In the genomic region with DNA sequence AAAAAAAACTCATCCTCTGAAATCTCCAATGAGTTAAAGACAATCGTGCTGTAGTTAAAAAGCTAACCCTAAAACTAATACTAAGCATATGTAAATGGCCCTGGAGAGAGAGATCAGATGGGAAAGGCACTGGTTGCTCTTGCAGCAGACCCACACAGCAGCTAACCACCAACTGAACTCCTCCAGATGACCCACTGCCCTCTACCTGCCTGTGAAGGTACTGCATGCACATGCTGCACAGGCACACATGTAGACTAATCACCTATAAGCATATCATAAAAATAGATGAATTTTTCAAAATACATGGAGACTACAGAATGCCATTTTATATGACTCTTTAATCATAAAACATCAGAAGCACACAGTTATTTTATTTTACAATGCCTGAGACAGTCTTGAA, we compare ENCODE assay signal across 10 mouse cellular contexts. TPM values are rescaled to one million over a fixed set of nuclear protein-coding genes. Genes with fewer than 3 reads are reported as not detected.
A peak's percentile ranks its signal among the peaks of the same experiment; 100 is the strongest.
DNase-seq lines count a peak whose midpoint lies in the region; ATAC-seq and TF ChIP-seq lines count a peak whose summit lies in the region.
"Had no signal": no experiment of that assay in that cellular context is flagged by ENCODE, and none has a peak within 500 bp of the region (broad histone marks: within the 10 kb centered on the region; RNA-seq: fewer than 3 reads in every experiment).

No protein-coding gene starts in this region.

- TF ChIP-seq EP300 in heart, adult 2 months (IDR thresholded peaks at IDR 0.05; ENCODE audit: insufficient read depth, low read depth, low read length) = no peak

- H3K27me3 ChIP-seq in heart, adult 2 months (ENCODE audit: control insufficient read depth, insufficient read depth, low read length) = no peaks in the 10 kb centered on the region
- no peaks in the 10 kb centered on the region for H3K27me3 ChIP-seq in heart, embryonic 10.5 days (ENCODE audit: insufficient read depth, poor library complexity, severe bottlenecking)

- no peak overlapping the region for H3K27ac ChIP-seq in heart, adult 2 months
- H3K27ac ChIP-seq in heart, embryonic 10.5 days = no peak overlapping the region

- no peaks in the 10 kb centered on the region for H3K36me3 ChIP-seq in heart, adult 2 months (ENCODE audit: control insufficient read depth, insufficient read depth, low read length)
- H3K36me3 ChIP-seq in heart, embryonic 10.5 days = peaks cover 8% of the 10 kb centered on the region; the same call in 1 of the 2 replicates

- 100% methylated on average over 1 of the region's 1 CpGs for WGBS in heart, adult 2 months
- 85% methylated on average over 1 of the region's 1 CpGs for WGBS in heart, embryonic 10.5 days

- intact Hi-C loops in heart, adult 2 months (cut with DNase I) = no loop called here

- no peak overlapping the region for H3K4me3 ChIP-seq in heart, adult 2 months
- no peak overlapping the region for H3K4me3 ChIP-seq in heart, embryonic 10.5 days
- H3K4me3 ChIP-seq: myocyte had no signal

- no peak overlapping the region for H3K9ac ChIP-seq in heart, adult 2 months (ENCODE audit: low read depth, low read length)

- no peaks in the 10 kb centered on the region; the same call in 1 of the 2 replicates for H3K4me1 ChIP-seq in heart, adult 2 months (ENCODE audit: control insufficient read depth, insufficient read depth, low read length)
- H3K4me1 ChIP-seq in heart, embryonic 10.5 days = no peaks in the 10 kb centered on the region

- peak; percentile 43 for TF ChIP-seq CTCF in heart, adult 2 months (IDR thresholded peaks at IDR 0.05)

- no peaks in the 10 kb centered on the region; the same call in 1 of the 2 replicates for H3K79me2 ChIP-seq in heart, adult 2 months (replicated peaks; ENCODE audit: control insufficient read depth, insufficient read depth, low read length)

- DNase-seq in heart, adult 2 months = no peak
- DNase-seq in heart, embryonic 10.5 days (ENCODE audit: low spot score) = no peak
- DNase-seq in spleen, postnatal 4 days (ENCODE audit: low spot score in 2 of 2) = peak; percentile 31 to 69
- no peak for DNase-seq in spleen, postnatal 14 days (ENCODE audit: low spot score in 2 of 2)
- DNase-seq in thymus, postnatal 25 days = peak; percentile 41
- no peak for DNase-seq in c-Kit-positive CD71-positive TER-119-positive erythroid progenitor cells, embryonic 14.5 days (ENCODE audit: low spot score)
- DNase-seq in frontal cortex, postnatal 25 days (ENCODE audit: low spot score in 2 of 2) = no peak
- DNase-seq: kidney, adult 18-20 months had no signal

- ATAC-seq in inflammation-experienced regulatory T-cells, adult 6 months = peak; percentile 32

- no peak for TF ChIP-seq POLR2A in heart, adult 2 months (IDR thresholded peaks at IDR 0.05; ENCODE audit: insufficient read depth, low read depth, low read length)

- no peaks in the 10 kb centered on the region for H3K9me3 ChIP-seq in heart, embryonic 10.5 days

RNA-seq across cellular contexts. Expression of a gene that starts 14.8 kb away (rescaled TPM):
- 1 to 10 TPM; 4.4 to 4.5 TPM for total RNA-seq in heart, adult 2 months (2021)
- polyA plus RNA-seq in heart, adult 2 months (2012; rRNA removed) = 3.1 and 4.3 TPM in 2 replicates
- 9.3 and 12.1 TPM in 2 replicates for polyA plus RNA-seq in heart, embryonic 10.5 days (2016; fragmentation: Nextera tagmentation; extraction: Ambion mirVana)
- polyA plus RNA-seq in inflammation-experienced regulatory T-cells, adult 6 months (2017; shearing (Covaris generic)) = 10 to 100 TPM in 2 of 3 experiments, 1 to 10 TPM in 1; 8.5 to 29.3 (median 10.3) TPM

Comparison
In these comparisons a context has a peak if more than half of its experiments do, and no peak if none do; other contexts are left out.
1. DNase-seq: peak in spleen, postnatal 4 days (2 of 2) and thymus, postnatal 25 days (single experiment); none in heart, adult 2 months (0 of 2), heart, embryonic 10.5 days (single experiment), spleen, postnatal 14 days (0 of 2), c-Kit-positive CD71-positive TER-119-positive erythroid progenitor cells, embryonic 14.5 days (single experiment) and frontal cortex, postnatal 25 days (0 of 2).